Mouse (Mus musculus) liver, adult 2 months (tissue): ENCODE data around the gene Nap1l5. TPM values are rescaled to one million over a fixed set of nuclear protein-coding genes. Genes with fewer than 3 reads are reported as not detected.

Source experiments
- DNase-seq: peaks from one replicate; pipeline ENCODE4 v3.0.0-alpha.2; 2011; ENCODE audit warnings: low read depth, low spot score; ENCODE audit errors: extremely low read depth
- H3K27ac ChIP-seq: fragments of 200-500 bp; replicated peaks from 2 replicates; pipeline ENCODE4 v1.5.1; 2012; ENCODE audit warnings: low read depth, mild to moderate bottlenecking, control low read depth, inconsistent platforms, low read length; ENCODE audit not compliant: insufficient read depth
- H3K27me3 ChIP-seq: fragments of 200-500 bp; 2 replicates; pipeline ENCODE4 v1.6.1; 2012; ENCODE audit warnings: mild to moderate bottlenecking, moderate library complexity, low read length, inconsistent platforms; ENCODE audit not compliant: control insufficient read depth, insufficient read depth
- H3K36me3 ChIP-seq: fragments of 200-500 bp; 2 replicates; pipeline ENCODE4 v1.6.1; 2012; ENCODE audit warnings: low read length, inconsistent platforms; ENCODE audit not compliant: control insufficient read depth, insufficient read depth
- H3K4me1 ChIP-seq: fragments of 200-500 bp; 2 replicates; pipeline ENCODE4 v1.6.1; 2011; ENCODE audit warnings: low read length; ENCODE audit not compliant: control insufficient read depth, insufficient read depth
- H3K4me3 ChIP-seq: fragments of 200-500 bp; 2 replicates; pipeline ENCODE4 v1.5.1; 2011; ENCODE audit warnings: low read depth, mild to moderate bottlenecking, control low read depth, low read length, moderate library complexity; ENCODE audit not compliant: insufficient read depth
- H3K79me2 ChIP-seq: fragments of 200-500 bp; 2 replicates; pipeline ENCODE4 v1.6.1; 2012; ENCODE audit warnings: inconsistent platforms, mild to moderate bottlenecking, low read length, moderate library complexity; ENCODE audit not compliant: control insufficient read depth, insufficient read depth
- H3K9ac ChIP-seq: fragments of 200-500 bp; 2 replicates; pipeline ENCODE4 v1.6.1; 2012; ENCODE audit warnings: low read depth, mild to moderate bottlenecking, control low read depth, inconsistent platforms, low read length
- CTCF ChIP-seq: fragments of 200-500 bp; IDR thresholded peaks from 2 replicates; pipeline ENCODE4 v1.5.1; 2011; ENCODE audit warnings: low read depth, low read length, control low read depth
- POLR2A ChIP-seq: fragments of 200-500 bp; IDR thresholded peaks from 2 replicates; pipeline ENCODE4 v1.6.1; 2011; ENCODE audit warnings: low read length, control low read depth; ENCODE audit not compliant: insufficient read depth; ENCODE audit errors: extremely low read depth
- WGBS: fragments of 180-500 bp; shearing (Covaris S2); methylation state at CpG from one replicate; pipeline ENCODE4 v1.1.7; 2018; 5-methylcytosine and 5-hydroxymethylcytosine counted together
- polyA plus RNA-seq: library from polyadenylated mRNA; depleted of rRNA; stranded (reverse); fragments of >200 nt; gene quantifications from 2 replicates; pipeline ENCODE4 v1.2.3, GENCODE M21; 2012
- total RNA-seq: library from RNA; depleted of rRNA; stranded (reverse); fragments of >200 nt; gene quantifications from 2 replicates; pipeline ENCODE4 v1.2.3, GENCODE M21; 2014

The Nap1l5 gene
- total and polyA plus RNA-seq, 2 experiments = 0.09 TPM; not detected in 1

- H3K4me3 ChIP-seq = no peak overlapping the region
- TF ChIP-seq CTCF (no peak), POLR2A (no peak)
- no peaks in the 10 kb centered on the region for H3K79me2 ChIP-seq
- H3K9ac ChIP-seq = no peak overlapping the region
- DNase-seq = no peak
- no peaks in the 10 kb centered on the region for H3K27me3 ChIP-seq
- H3K36me3 ChIP-seq = peaks cover 10% of the 10 kb centered on the region
- WGBS = 89% methylated on average over 5 of the region's 5 CpGs
- H3K27ac ChIP-seq = no peak overlapping the region
- no peaks in the 10 kb centered on the region for H3K4me1 ChIP-seq
Observed at GRCm38 (mm10) chr6:58913971-58914370, 7.1 kb upstream of the Nap1l5 start.

GRCm38 (mm10) chr6:58913551-58913950, 6.7 kb upstream of the Nap1l5 start:
- Histone ChIP-seq H3K4me3 (no peak overlapping the region), H3K27me3 (no peaks in the 10 kb centered on the region), H3K9ac (no peak overlapping the region), H3K36me3 (peaks cover 7% of the 10 kb centered on the region; the same call in 1 of the 2 replicates), H3K4me1 (no peaks in the 10 kb centered on the region), H3K27ac (no peak overlapping the region), H3K79me2 (no peaks in the 10 kb centered on the region)
- TF ChIP-seq POLR2A (no peak), CTCF (no peak)
- WGBS = 83% methylated on average over 3 of the region's 3 CpGs
- no peak for DNase-seq

DNA sequence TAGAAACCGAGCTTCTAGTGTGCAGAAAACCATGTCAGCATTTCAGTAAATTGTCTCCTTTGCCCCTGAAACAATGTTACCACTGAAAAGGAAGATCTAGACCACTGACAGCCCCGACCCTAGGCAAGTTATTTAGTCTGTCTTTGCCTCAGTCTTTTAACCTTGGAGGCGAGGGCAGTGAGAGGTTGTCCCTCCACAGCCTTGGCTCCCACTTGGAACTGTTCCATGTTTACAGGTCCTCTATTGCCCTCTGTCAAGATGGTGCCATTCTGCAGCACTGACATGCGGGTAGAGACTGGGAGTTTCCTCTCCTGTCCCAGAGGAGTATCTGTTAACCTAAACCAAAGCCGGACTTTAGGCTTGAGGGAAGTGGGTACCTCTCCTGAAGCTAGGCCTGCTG, 6.0 kb upstream of the Nap1l5 start:
- no peak overlapping the region for H3K9ac ChIP-seq
- no peak overlapping the region for H3K27ac ChIP-seq
- H3K27me3 ChIP-seq = no peaks in the 10 kb centered on the region
- H3K4me3 ChIP-seq = no peak overlapping the region
- WGBS = 75% methylated on average over 5 of the region's 5 CpGs
- H3K36me3 ChIP-seq = peaks cover 6% of the 10 kb centered on the region; the same call in 1 of the 2 replicates
- peak; percentile 31 for DNase-seq
- TF ChIP-seq POLR2A = no peak
- TF ChIP-seq CTCF = no peak
- no peaks in the 10 kb centered on the region for H3K4me1 ChIP-seq
- H3K79me2 ChIP-seq = no peaks in the 10 kb centered on the region

DNA sequence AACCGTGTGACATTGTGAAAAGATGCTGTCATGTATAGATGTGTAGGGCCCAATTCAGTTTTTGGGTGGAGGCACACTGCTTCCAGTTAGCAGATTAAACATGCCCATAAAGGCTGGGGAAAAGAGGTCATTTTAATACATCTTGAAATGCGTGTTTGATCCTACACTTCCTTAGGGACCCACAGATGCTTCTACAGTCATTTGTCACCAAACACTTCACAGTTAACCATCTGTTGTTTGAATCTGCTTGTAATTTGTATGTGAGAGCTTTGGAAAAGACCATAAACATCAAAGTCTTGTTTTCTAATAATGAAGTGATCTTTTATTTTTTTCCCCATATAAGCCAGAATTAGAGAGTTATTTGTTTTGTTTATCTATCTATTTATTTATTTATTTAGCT, 915 bp upstream of the Nap1l5 start:
- H3K79me2 ChIP-seq = no peaks in the 10 kb centered on the region
- DNase-seq = no peak
- H3K27ac ChIP-seq = no peak overlapping the region
- H3K4me1 ChIP-seq = no peaks in the 10 kb centered on the region
- TF ChIP-seq CTCF = no peak
- no peak for TF ChIP-seq POLR2A
- no peaks in the 10 kb centered on the region for H3K27me3 ChIP-seq
- 99% methylated on average over 2 of the region's 2 CpGs for WGBS
- H3K9ac ChIP-seq = no peak overlapping the region
- peaks cover 2% of the 10 kb centered on the region; the same call in 1 of the 2 replicates for H3K36me3 ChIP-seq
- H3K4me3 ChIP-seq = no peak overlapping the region

- Histone ChIP-seq H3K4me3 (no peak overlapping the region), H3K36me3 (peaks cover 2% of the 10 kb centered on the region; the same call in 1 of the 2 replicates), H3K27me3 (no peaks in the 10 kb centered on the region), H3K27ac (no peak overlapping the region), H3K79me2 (no peaks in the 10 kb centered on the region), H3K9ac (no peak overlapping the region), H3K4me1 (no peaks in the 10 kb centered on the region)
- no peak for TF ChIP-seq CTCF
- TF ChIP-seq POLR2A = no peak
- WGBS = 97% methylated on average over 8 of the region's 8 CpGs
- DNase-seq = no peak
Observed at GRCm38 (mm10) chr6:58907336-58907735, 460 bp upstream of the Nap1l5 start.

DNA sequence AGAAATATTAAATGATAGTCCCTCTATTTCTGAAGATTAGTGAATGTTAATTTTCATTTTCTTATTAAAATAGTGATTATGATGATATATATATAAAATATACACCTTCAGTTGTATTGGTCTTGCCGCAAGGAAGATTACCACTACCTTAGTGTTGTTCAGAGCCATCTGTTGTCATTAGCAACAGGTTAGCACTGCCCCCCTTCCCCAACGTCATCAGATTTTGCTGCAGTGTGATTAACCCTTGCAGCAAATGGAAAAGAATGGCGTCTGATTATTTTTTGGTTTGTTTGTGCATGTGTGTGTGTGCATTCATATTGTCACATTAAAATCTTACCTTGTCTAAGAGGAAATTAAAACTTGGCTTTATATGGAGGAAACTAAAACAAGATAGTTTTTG, 2.3 kb downstream of the Nap1l5 start:
- Histone ChIP-seq H3K36me3 (peaks cover 2% of the 10 kb centered on the region; the same call in 1 of the 2 replicates), H3K27me3 (no peaks in the 10 kb centered on the region), H3K9ac (no peak overlapping the region), H3K4me1 (peaks cover 2% of the 10 kb centered on the region), H3K27ac (no peak overlapping the region), H3K4me3 (no peak overlapping the region), H3K79me2 (no peaks in the 10 kb centered on the region)
- WGBS = 90% methylated on average over 3 of the region's 3 CpGs
- TF ChIP-seq POLR2A (no peak), CTCF (no peak)
- no peak for DNase-seq
